Mouse (Mus musculus): ENCODE measurements around the gene Rcsd1.

Rcsd1 gene

DNA sequence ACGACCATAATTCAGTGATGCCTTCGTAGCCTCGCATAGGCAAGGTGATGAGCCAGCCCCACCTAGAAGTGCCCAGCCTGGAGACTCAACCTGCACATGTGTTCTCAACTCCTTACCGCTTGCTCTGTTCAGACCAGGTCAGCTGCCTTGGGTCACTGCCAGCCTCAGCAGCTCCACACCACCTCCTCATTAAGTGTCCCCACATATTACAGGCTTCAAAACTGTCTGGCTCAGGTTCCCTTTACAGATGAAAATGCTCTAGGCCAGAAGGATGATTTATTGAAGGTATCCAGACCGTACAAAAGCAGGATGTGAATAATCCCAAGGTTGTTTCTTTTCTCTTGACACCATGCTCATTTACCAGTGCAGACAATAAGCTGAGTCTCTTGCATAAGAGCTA, 83.7 kb downstream of the Rcsd1 start:
- DNase-seq (ENCODE audit: low spot score), result no peak

GRCm38 (mm10) chr1:165625058-165625457, 84.5 kb downstream of the Rcsd1 start:
- no peak for DNase-seq (ENCODE audit: low spot score)

DNA sequence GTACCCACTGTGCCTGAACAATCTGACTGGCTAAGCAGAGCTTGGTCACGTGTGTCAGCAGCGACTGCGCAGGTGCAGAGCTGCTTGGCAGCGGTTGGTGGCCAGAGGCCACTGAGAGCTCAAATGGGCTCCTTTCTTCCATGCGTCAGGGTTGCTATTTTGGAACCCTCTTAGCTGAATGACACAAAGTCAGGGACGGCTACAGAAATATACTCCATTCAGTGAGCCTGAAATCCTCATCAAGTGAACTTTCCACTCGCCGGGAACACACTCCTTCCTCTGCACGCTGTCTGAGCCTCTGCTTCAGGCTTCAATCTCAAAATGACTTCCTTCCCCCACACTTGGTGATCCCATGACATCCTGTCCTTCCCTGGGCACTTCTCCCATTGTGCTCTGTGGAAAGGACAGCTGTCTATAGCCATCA, 91.3 kb downstream of the Rcsd1 start:
- no peak for DNase-seq (ENCODE audit: low spot score)

GRCm38 (mm10) chr1:165617166-165617891, 92.2 kb downstream of the Rcsd1 start:
- DNase-seq (ENCODE audit: low spot score), result peak; percentile 73

DNA sequence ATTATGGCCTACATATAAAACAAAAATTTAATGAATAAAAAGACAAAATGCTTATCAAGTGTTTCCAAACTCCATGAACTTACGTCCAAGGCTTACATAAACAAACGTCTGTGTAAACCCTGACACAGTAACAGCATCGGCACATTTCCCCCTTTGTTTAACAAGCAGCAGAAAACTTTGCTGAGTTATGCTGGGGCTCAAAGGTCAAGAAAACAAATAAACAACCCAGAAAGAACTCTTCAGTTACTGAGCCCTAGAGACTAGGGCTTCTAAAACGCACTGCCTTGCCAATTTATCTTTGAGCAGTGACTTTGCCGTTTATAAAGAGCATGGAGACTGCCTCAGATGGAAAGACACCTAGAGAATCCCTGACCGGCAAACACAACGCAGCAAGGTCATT, 92.9 kb downstream of the Rcsd1 start:
- DNase-seq (ENCODE audit: low spot score), result peak; percentile 53

DNA sequence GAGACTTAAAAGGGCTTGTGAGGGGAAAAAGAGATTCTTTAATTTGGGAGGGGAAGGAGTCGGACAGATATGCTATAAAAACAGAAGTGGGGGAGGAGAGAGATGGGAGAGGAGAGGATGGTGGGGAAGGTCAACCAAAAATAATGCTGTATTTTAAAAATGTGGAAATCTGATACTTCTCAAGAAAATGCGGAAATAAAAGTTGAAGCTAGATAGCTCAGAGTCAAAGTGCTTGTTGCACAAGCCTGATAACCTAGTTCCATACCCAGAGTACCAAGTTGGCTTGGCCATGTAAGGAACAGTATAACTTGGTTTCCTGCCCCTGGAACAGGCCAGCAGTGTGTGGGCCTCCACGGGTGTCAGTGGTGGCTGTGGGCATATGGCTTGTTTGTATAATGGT, 94.8 kb downstream of the Rcsd1 start:
- DNase-seq (ENCODE audit: low spot score), result no peak

GRCm38 (mm10) chr1:165613926-165614325, 95.6 kb downstream of the Rcsd1 start:
- DNase-seq (ENCODE audit: low spot score), result no peak

DNA sequence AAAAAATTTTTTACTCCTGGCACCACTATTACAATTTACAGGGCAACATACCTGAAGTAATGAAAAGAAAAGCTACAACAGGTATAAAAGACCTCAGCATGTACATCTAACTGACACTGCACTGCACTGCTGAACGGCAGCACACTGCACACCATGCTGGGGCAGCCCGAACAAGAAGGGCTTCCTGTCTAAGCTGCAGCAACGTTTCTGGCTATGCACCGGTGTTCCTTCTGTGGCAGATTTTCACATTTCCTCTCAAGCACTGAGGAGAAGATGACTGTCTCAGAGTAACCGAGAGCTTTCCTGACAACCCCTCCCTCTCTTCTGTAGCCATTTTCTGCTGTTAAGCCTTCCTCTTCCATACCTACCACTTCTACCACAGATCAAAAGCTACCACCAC, 96.8 kb downstream of the Rcsd1 start:
- no peak for DNase-seq (ENCODE audit: low spot score)

GRCm38 (mm10) chr1:165610321-165610999, 99.1 kb downstream of the Rcsd1 start:
- DNase-seq (ENCODE audit: low spot score), result no peak

GRCm38 (mm10) chr1:165609495-165610320, 99.8 kb downstream of the Rcsd1 start:
- no peak for DNase-seq (ENCODE audit: low spot score)

- DNase-seq (ENCODE audit: low spot score), result no peak
Observed at GRCm38 (mm10) chr1:165608904-165609303, 100.7 kb downstream of the Rcsd1 start.

DNA sequence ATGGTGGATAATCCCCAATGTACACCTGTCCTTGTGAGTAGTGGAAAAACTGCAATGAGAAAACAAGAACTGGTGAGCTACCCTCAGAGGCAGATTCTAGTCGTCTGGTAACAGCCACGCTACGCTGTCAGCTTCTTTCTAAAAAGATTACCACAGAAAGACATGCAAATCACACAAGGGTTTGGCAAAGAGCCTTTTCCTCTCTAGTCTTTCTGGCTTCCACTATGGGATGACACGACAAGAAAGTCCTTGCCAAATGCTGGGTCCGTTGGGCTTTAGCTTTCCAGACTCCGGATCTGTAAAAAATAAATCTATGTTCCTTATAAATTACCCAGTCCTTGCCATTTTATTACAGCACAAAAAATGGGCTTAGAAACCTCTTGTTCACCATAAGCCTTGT, 103.8 kb downstream of the Rcsd1 start:
- no peak for DNase-seq (ENCODE audit: low spot score)

- no peak for DNase-seq (ENCODE audit: low spot score)
Observed at GRCm38 (mm10) chr1:165605108-165605507, 104.4 kb downstream of the Rcsd1 start.

DNA sequence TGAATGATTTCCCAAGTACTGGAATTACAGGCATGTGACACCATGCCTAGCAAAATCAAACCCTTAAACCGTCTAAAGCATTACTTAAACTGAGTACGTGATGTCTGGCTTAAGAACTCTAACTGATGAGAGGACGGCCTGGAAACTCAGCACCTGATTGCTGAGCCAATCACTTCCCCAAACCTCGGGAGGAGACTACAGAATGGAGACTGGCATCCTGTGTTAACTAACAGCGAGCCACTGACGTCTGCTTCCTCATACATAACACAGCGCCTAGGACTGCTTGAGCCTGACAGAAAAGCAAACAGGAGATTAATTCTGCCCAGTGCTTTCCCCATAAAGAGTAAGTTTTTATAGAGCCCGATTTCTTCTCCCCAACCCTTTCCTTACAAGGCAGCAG, 105.4 kb downstream of the Rcsd1 start:
- no peak for DNase-seq (ENCODE audit: low spot score)

GRCm38 (mm10) chr1:165603218-165603617, 106.3 kb downstream of the Rcsd1 start:
- DNase-seq (ENCODE audit: low spot score), result no peak

- no peak for DNase-seq (ENCODE audit: low spot score)
Observed at GRCm38 (mm10) chr1:165601775-165602280, 107.7 kb downstream of the Rcsd1 start.

All from embryo, embryonic 10.5 days (tissue).